ENCODE assay signal across 26 mouse cellular contexts in genomic region chr5:9039978-9040377, GRCm38 (mm10). TPM values are rescaled to one million over a fixed set of nuclear protein-coding genes. Genes with fewer than 3 reads are reported as not detected.
DNase-seq lines count a peak whose midpoint lies in the region; ATAC-seq and TF ChIP-seq lines count a peak whose summit lies in the region.
"Had no signal": no experiment of that assay in that cellular context is flagged by ENCODE, and none has a peak within 500 bp of the region (broad histone marks: within the 10 kb centered on the region; RNA-seq: fewer than 3 reads in every experiment).

No protein-coding gene starts in this region.

- peak; percentile 19 for DNase-seq in brain, embryonic 14.5 days (ENCODE audit: low read depth)
- DNase-seq in cerebellum, postnatal 14 days: no peak
- no peak for DNase-seq in frontal cortex, postnatal 36 days (ENCODE audit: low spot score in 2 of 2)
- DNase-seq: adrenal gland, postnatal 14 days; cerebellum, adult 11-12 months; cerebellum, adult 9-11 months; gastrocnemius, postnatal 14 days; heart, postnatal 4 days; kidney, adult 11 months; kidney, postnatal 14 days; lung, postnatal 36 days; right cerebral cortex, postnatal 4 days; thymus, adult 18-20 months; thymus, postnatal 25 days had no signal

- H3K9ac ChIP-seq in intestine, embryonic 15.5 days: no peak overlapping the region
- no peak overlapping the region for H3K9ac ChIP-seq in intestine, embryonic 16.5 days (ENCODE audit: low read depth, low read length)
- H3K9ac ChIP-seq in liver, embryonic 16.5 days (ENCODE audit: low read depth, low read length): no peak overlapping the region
- H3K9ac ChIP-seq in stomach, embryonic 16.5 days (ENCODE audit: low read length): no peak overlapping the region
- H3K9ac ChIP-seq: forebrain, embryonic 12.5 days; heart, embryonic 12.5 days; hindbrain, embryonic 13.5 days; liver, embryonic 14.5 days; midbrain, embryonic 13.5 days had no signal

- WGBS in intestine, embryonic 15.5 days: 58% methylated on average over 7 of the region's 7 CpGs
- WGBS in intestine, embryonic 16.5 days: 67% methylated on average over 7 of the region's 7 CpGs
- WGBS in liver, embryonic 16.5 days (ENCODE audit: insufficient replicate concordance): 70% methylated on average over 7 of the region's 7 CpGs
- 62% methylated on average over 7 of the region's 7 CpGs for WGBS in stomach, embryonic 16.5 days

- no peak overlapping the region for H3K4me2 ChIP-seq in intestine, embryonic 15.5 days (replicated peaks)
- no peak overlapping the region for H3K4me2 ChIP-seq in intestine, embryonic 16.5 days (ENCODE audit: low read depth, low read length)
- H3K4me2 ChIP-seq in liver, embryonic 16.5 days (ENCODE audit: low read depth, low read length): no peak overlapping the region
- 0 out of 2 replicates have a peak overlapping the region, but pooled peaks have one; percentile 12 for H3K4me2 ChIP-seq in stomach, embryonic 16.5 days (ENCODE audit: low read depth, low read length)
- H3K4me2 ChIP-seq: forebrain, embryonic 12.5 days; heart, embryonic 12.5 days; hindbrain, embryonic 13.5 days; midbrain, embryonic 13.5 days had no signal

- no peaks in the 10 kb centered on the region for H3K27me3 ChIP-seq in intestine, embryonic 15.5 days (replicated peaks)
- no peaks in the 10 kb centered on the region for H3K27me3 ChIP-seq in intestine, embryonic 16.5 days (replicated peaks; ENCODE audit: control insufficient read depth, insufficient read depth, low read length)
- H3K27me3 ChIP-seq in liver, embryonic 16.5 days (ENCODE audit: control insufficient read depth, insufficient read depth, low read depth, low read length): no peaks in the 10 kb centered on the region
- H3K27me3 ChIP-seq in stomach, embryonic 16.5 days (ENCODE audit: control insufficient read depth, insufficient read depth, low read length): no peaks in the 10 kb centered on the region
- H3K27me3 ChIP-seq: forebrain, embryonic 12.5 days; heart, embryonic 12.5 days; hindbrain, embryonic 13.5 days; midbrain, embryonic 13.5 days; Patski had no signal

- ATAC-seq in intestine, embryonic 15.5 days: 0 out of 2 replicates have a peak, but pooled peaks have one; percentile 4
- no peak for ATAC-seq in intestine, embryonic 16.5 days
- no peak for ATAC-seq in liver, embryonic 16.5 days (ENCODE audit: low read depth)
- ATAC-seq in stomach, embryonic 16.5 days (ENCODE audit: insufficient read depth, low FRiP score): no peak
- ATAC-seq: midbrain, embryonic 13.5 days; Patski had no signal

- H3K36me3 ChIP-seq in intestine, embryonic 15.5 days: no peaks in the 10 kb centered on the region
- no peaks in the 10 kb centered on the region for H3K36me3 ChIP-seq in intestine, embryonic 16.5 days (ENCODE audit: control insufficient read depth, insufficient read depth, low read length)
- H3K36me3 ChIP-seq in liver, embryonic 16.5 days (ENCODE audit: control insufficient read depth, insufficient read depth): no peaks in the 10 kb centered on the region
- no peaks in the 10 kb centered on the region for H3K36me3 ChIP-seq in stomach, embryonic 16.5 days (ENCODE audit: control insufficient read depth, insufficient read depth, low read length)
- H3K36me3 ChIP-seq: forebrain, embryonic 12.5 days; heart, embryonic 12.5 days; hindbrain, embryonic 13.5 days; midbrain, embryonic 13.5 days had no signal

- no peak overlapping the region for H3K4me3 ChIP-seq in intestine, embryonic 15.5 days (replicated peaks)
- no peak overlapping the region for H3K4me3 ChIP-seq in intestine, embryonic 16.5 days (ENCODE audit: low read length)
- H3K4me3 ChIP-seq in liver, embryonic 16.5 days (ENCODE audit: low read depth, low read length): no peak overlapping the region
- no peak overlapping the region for H3K4me3 ChIP-seq in stomach, embryonic 16.5 days (replicated peaks; ENCODE audit: low read length)
- H3K4me3 ChIP-seq: erythroblast, embryonic 14.5 days; forebrain, embryonic 12.5 days; heart, embryonic 12.5 days; hindbrain, embryonic 13.5 days; megakaryocyte, embryonic 14.5 days; midbrain, embryonic 13.5 days had no signal

- H3K9me3 ChIP-seq in intestine, embryonic 15.5 days: no peaks in the 10 kb centered on the region
- H3K9me3 ChIP-seq in intestine, embryonic 16.5 days (ENCODE audit: control insufficient read depth, low read length): no peaks in the 10 kb centered on the region
- no peaks in the 10 kb centered on the region for H3K9me3 ChIP-seq in liver, embryonic 16.5 days (replicated peaks; ENCODE audit: control insufficient read depth, low read length)
- no peaks in the 10 kb centered on the region for H3K9me3 ChIP-seq in stomach, embryonic 16.5 days (replicated peaks; ENCODE audit: control insufficient read depth, low read length)
- H3K9me3 ChIP-seq: forebrain, embryonic 12.5 days; heart, embryonic 12.5 days; hindbrain, embryonic 13.5 days; megakaryocyte, embryonic 14.5 days; midbrain, embryonic 13.5 days had no signal

- H3K4me1 ChIP-seq in intestine, embryonic 15.5 days (replicated peaks): 0 out of 2 replicates have a peak, but pooled peaks cover 3% of the 10 kb centered on the region
- no peaks in the 10 kb centered on the region for H3K4me1 ChIP-seq in intestine, embryonic 16.5 days (ENCODE audit: control insufficient read depth, insufficient read depth, low read length)
- no peaks in the 10 kb centered on the region; the same call in none of the 2 replicates for H3K4me1 ChIP-seq in liver, embryonic 16.5 days (ENCODE audit: control insufficient read depth, low read depth, low read length)
- H3K4me1 ChIP-seq in stomach, embryonic 16.5 days (ENCODE audit: control insufficient read depth, insufficient read depth, low read length): peaks cover 5% of the 10 kb centered on the region
- H3K4me1 ChIP-seq: heart, embryonic 12.5 days had no signal

- no peak for TF ChIP-seq POLR2A in brain, embryonic 14.5 days (IDR thresholded peaks at IDR 0.05; ENCODE audit: borderline replicate concordance, extremely low read depth, insufficient read depth, insufficient read length, poor library complexity, severe bottlenecking)

- no peak for TF ChIP-seq CTCF in brain, embryonic 14.5 days (IDR thresholded peaks at IDR 0.05; ENCODE audit: borderline replicate concordance, extremely low read depth, insufficient read depth, insufficient read length)

- H3K27ac ChIP-seq in intestine, embryonic 15.5 days: no peak overlapping the region
- H3K27ac ChIP-seq in intestine, embryonic 16.5 days (ENCODE audit: low read length): no peak overlapping the region
- peak overlapping the region; percentile 58 for H3K27ac ChIP-seq in liver, embryonic 16.5 days (ENCODE audit: low read length)
- peak overlapping the region; percentile 72 for H3K27ac ChIP-seq in stomach, embryonic 16.5 days (ENCODE audit: low read length)
- H3K27ac ChIP-seq: forebrain, embryonic 12.5 days; hindbrain, embryonic 13.5 days; liver, embryonic 14.5 days; midbrain, embryonic 13.5 days had no signal

RNA-seq across cellular contexts. Expression of gene Crot, which starts 42.9 kb away (rescaled TPM):
- 51.6 and 55.3 TPM in 2 replicates for polyA plus RNA-seq in intestine, embryonic 15.5 days (2015; fragmentation: Nextera tagmentation; extraction: Ambion mirVana)
- polyA plus RNA-seq in intestine, embryonic 16.5 days (2015; fragmentation: Nextera tagmentation; extraction: Ambion mirVana): 63.0 and 77.2 TPM in 2 replicates
- 12.8 and 13.7 TPM in 2 replicates for polyA plus RNA-seq in brain, embryonic 14.5 days (2012; rRNA removed)
- polyA plus RNA-seq in liver, embryonic 16.5 days (2015; fragmentation: Nextera tagmentation; extraction: Ambion mirVana): 68.8 and 68.9 TPM in 2 replicates
- polyA plus RNA-seq in stomach, embryonic 16.5 days (2015; fragmentation: Nextera tagmentation; extraction: Ambion mirVana): 70.9 and 75.3 TPM in 2 replicates

Comparison
In these comparisons a context has a peak if more than half of its experiments do, and no peak if none do; other contexts are left out.
1. H3K27ac ChIP-seq: peak in liver, embryonic 16.5 days (single experiment) and stomach, embryonic 16.5 days (single experiment); none in intestine, embryonic 15.5 days (single experiment) and intestine, embryonic 16.5 days (single experiment).